Mouse (Mus musculus) brain, embryonic 14.5 days (tissue): ENCODE measurements around the gene Klhdc4.

Source experiments
- CTCF ChIP-seq: fragments of 200-500 bp; IDR thresholded peaks from 2 replicates; pipeline ENCODE4 v1.5.1; 2012; ENCODE audit warnings: inconsistent platforms, mild to moderate bottlenecking, moderate library complexity, borderline replicate concordance; ENCODE audit not compliant: insufficient read depth, insufficient read length; ENCODE audit errors: extremely low read depth
- POLR2A ChIP-seq: fragments of 200-500 bp; IDR thresholded peaks from 2 replicates; pipeline ENCODE4 v1.6.1; 2012; ENCODE audit warnings: mild to moderate bottlenecking, inconsistent platforms, borderline replicate concordance; ENCODE audit not compliant: poor library complexity, insufficient read depth, insufficient read length, severe bottlenecking; ENCODE audit errors: extremely low read depth

GRCm38 (mm10) chr8:121763700-121764013 is 65.7 kb downstream of the Klhdc4 start:
- TF ChIP-seq CTCF (no peak), POLR2A (no peak)
